Mouse (Mus musculus): Measurements from ENCODE around the gene Ccl5.
"Not testable (repeated sequence)": the region's sequence is repeated elsewhere in the genome, so short reads cannot be mapped to it uniquely, and the experiment has no call there.

The Ccl5 gene

GRCm38 (mm10) chr11:83530360-83530759 is at the start of gene Ccl5:
Gene Ccl5, minus strand, starts transcription at chr11:83530518.
- DNase-seq = no peak

GRCm38 (mm10) chr11:83578999-83579398 is 48.7 kb upstream of the Ccl5 start:
- no peak for DNase-seq

- DNase-seq = no peak
Observed at GRCm38 (mm10) chr11:83578186-83578760, 48.0 kb upstream of the Ccl5 start, which contains the start of gene Ccl9. Gene Ccl9, minus strand, starts transcription at chr11:83578636.

- DNase-seq = no peak
Observed at GRCm38 (mm10) chr11:83576927-83577555, 46.7 kb upstream of the Ccl5 start.

GRCm38 (mm10) chr11:83572834-83573233 is 42.5 kb upstream of the Ccl5 start:
- DNase-seq = no peak

- DNase-seq = no peak
Observed at GRCm38 (mm10) chr11:83572223-83572622, 41.9 kb upstream of the Ccl5 start.

- DNase-seq = no peak
Observed at GRCm38 (mm10) chr11:83570189-83570588, 39.9 kb upstream of the Ccl5 start.

GRCm38 (mm10) chr11:83569249-83569648 is 38.9 kb upstream of the Ccl5 start:
- DNase-seq = no peak

- DNase-seq = no peak
Observed at GRCm38 (mm10) chr11:83568786-83569185, 38.5 kb upstream of the Ccl5 start.

- DNase-seq = no peak
Observed at GRCm38 (mm10) chr11:83568061-83568460, 37.7 kb upstream of the Ccl5 start.

GRCm38 (mm10) chr11:83567311-83567710 is 37.0 kb upstream of the Ccl5 start:
- no peak for DNase-seq

GRCm38 (mm10) chr11:83566617-83567016 is 36.3 kb upstream of the Ccl5 start:
- no peak for DNase-seq

- peak; percentile 20 for DNase-seq
Observed at GRCm38 (mm10) chr11:83563754-83564153, 33.4 kb upstream of the Ccl5 start.

GRCm38 (mm10) chr11:83562311-83562887 is 32.1 kb upstream of the Ccl5 start:
- DNase-seq = no peak

- no peak for DNase-seq
Observed at GRCm38 (mm10) chr11:83560405-83560804, 30.1 kb upstream of the Ccl5 start.

- no peak for DNase-seq
Observed at GRCm38 (mm10) chr11:83557074-83557473, 26.8 kb upstream of the Ccl5 start.

GRCm38 (mm10) chr11:83556085-83556781 is 25.9 kb upstream of the Ccl5 start:
- peak; percentile 10 for DNase-seq

- no peak for DNase-seq
Observed at GRCm38 (mm10) chr11:83551668-83552067, 21.4 kb upstream of the Ccl5 start.

- not testable (repeated sequence) for DNase-seq
Observed at GRCm38 (mm10) chr11:83551037-83551436, 20.7 kb upstream of the Ccl5 start.

GRCm38 (mm10) chr11:83550186-83550632 is 19.9 kb upstream of the Ccl5 start:
- no peak for DNase-seq

- no peak for DNase-seq
Observed at GRCm38 (mm10) chr11:83544214-83544613, 13.9 kb upstream of the Ccl5 start.

GRCm38 (mm10) chr11:83541415-83541814 is 11.1 kb upstream of the Ccl5 start:
- no peak for DNase-seq

GRCm38 (mm10) chr11:83540931-83541330 is 10.6 kb upstream of the Ccl5 start:
- no peak for DNase-seq

All from right cerebral cortex, adult 18-20 months (tissue).